7 mouse cellular contexts compared by ENCODE assay signal in genomic region chr8:88571434-88572184, GRCm38 (mm10). TPM values are rescaled to one million over a fixed set of nuclear protein-coding genes. Genes with fewer than 3 reads are reported as not detected.
DNase-seq lines count a peak whose midpoint lies in the region; ATAC-seq and TF ChIP-seq lines count a peak whose summit lies in the region.

No protein-coding gene starts in this region.

- TF ChIP-seq POLR2A in brain, embryonic 14.5 days (IDR thresholded peaks at IDR 0.05; ENCODE audit: borderline replicate concordance, extremely low read depth, insufficient read depth, insufficient read length, poor library complexity, severe bottlenecking), result no peak

- H3K4me1 ChIP-seq in lung, embryonic 14.5 days (ENCODE audit: insufficient read depth), result peaks cover 76% of the 10 kb centered on the region
- H3K4me1 ChIP-seq in embryonic facial prominence, embryonic 14.5 days (ENCODE audit: control insufficient read depth, insufficient read depth, low read length), result peaks cover 81% of the 10 kb centered on the region
- peaks cover 83% of the 10 kb centered on the region for H3K4me1 ChIP-seq in limb, embryonic 15.5 days

- H3K9ac ChIP-seq in lung, embryonic 14.5 days, result no peak overlapping the region
- H3K9ac ChIP-seq in embryonic facial prominence, embryonic 14.5 days (ENCODE audit: low read depth, low read length), result no peak overlapping the region; the same call in 1 of the 2 replicates
- H3K9ac ChIP-seq in limb, embryonic 15.5 days, result no peak overlapping the region

- H3K27me3 ChIP-seq in lung, embryonic 14.5 days (ENCODE audit: insufficient read depth, low read length), result no peaks in the 10 kb centered on the region
- no peaks in the 10 kb centered on the region for H3K27me3 ChIP-seq in embryonic facial prominence, embryonic 14.5 days (replicated peaks; ENCODE audit: control insufficient read depth, insufficient read depth, low read length)
- no peaks in the 10 kb centered on the region for H3K27me3 ChIP-seq in limb, embryonic 15.5 days

- H3K4me3 ChIP-seq in lung, embryonic 14.5 days (ENCODE audit: low read depth, low read length), result no peak overlapping the region
- H3K4me3 ChIP-seq in embryonic facial prominence, embryonic 14.5 days (ENCODE audit: low read depth, low read length), result no peak overlapping the region
- H3K4me3 ChIP-seq in limb, embryonic 15.5 days, result no peak overlapping the region

- H3K36me3 ChIP-seq in lung, embryonic 14.5 days (ENCODE audit: insufficient read depth), result 0 out of 2 replicates have a peak, but pooled peaks cover 11% of the 10 kb centered on the region
- H3K36me3 ChIP-seq in embryonic facial prominence, embryonic 14.5 days (ENCODE audit: control insufficient read depth, insufficient read depth, low read length), result no peaks in the 10 kb centered on the region
- H3K36me3 ChIP-seq in limb, embryonic 15.5 days, result peaks cover 8% of the 10 kb centered on the region; the same call in 1 of the 2 replicates

- peak; percentile 58 for DNase-seq in lung, embryonic 14.5 days
- DNase-seq in lung, postnatal 10 days, result no peak
- peak; percentile 51 for DNase-seq in brain, embryonic 14.5 days (ENCODE audit: low read depth)
- DNase-seq in embryonic facial prominence, embryonic 14.5 days (ENCODE audit: low spot score), result peak; percentile 80
- DNase-seq in layer of hippocampus, adult 9-11 months, result no peak
- no peak for DNase-seq in urinary bladder, adult 18-20 months (ENCODE audit: low spot score in 2 of 2)

- H3K9me3 ChIP-seq in lung, embryonic 14.5 days (ENCODE audit: low read depth, low read length), result no peaks in the 10 kb centered on the region
- H3K9me3 ChIP-seq in embryonic facial prominence, embryonic 14.5 days (ENCODE audit: control insufficient read depth, low read length), result no peaks in the 10 kb centered on the region
- no peaks in the 10 kb centered on the region for H3K9me3 ChIP-seq in limb, embryonic 15.5 days

- H3K27ac ChIP-seq in lung, embryonic 14.5 days (ENCODE audit: low read depth), result peak overlapping the region; percentile 84
- peak overlapping the region; percentile 42; the same call in 1 of the 2 replicates for H3K27ac ChIP-seq in embryonic facial prominence, embryonic 14.5 days (replicated peaks; ENCODE audit: low read depth, low read length)
- H3K27ac ChIP-seq in limb, embryonic 15.5 days, result peak overlapping the region; percentile 72; the same call in 1 of the 2 replicates

- 70% methylated on average over 14 of the region's 14 CpGs for WGBS in lung, embryonic 14.5 days
- WGBS in embryonic facial prominence, embryonic 14.5 days, result 63% methylated on average over 14 of the region's 14 CpGs
- WGBS in limb, embryonic 15.5 days, result 57% methylated on average over 14 of the region's 14 CpGs

- no peak overlapping the region for H3K4me2 ChIP-seq in lung, embryonic 14.5 days
- no peak overlapping the region for H3K4me2 ChIP-seq in embryonic facial prominence, embryonic 14.5 days (ENCODE audit: low read depth, low read length)
- H3K4me2 ChIP-seq in limb, embryonic 15.5 days, result no peak overlapping the region

- no peak for TF ChIP-seq CTCF in lung, embryonic 14.5 days (IDR thresholded peaks at IDR 0.05; ENCODE audit: low read depth)
- TF ChIP-seq CTCF in brain, embryonic 14.5 days (IDR thresholded peaks at IDR 0.05; ENCODE audit: borderline replicate concordance, extremely low read depth, insufficient read depth, insufficient read length), result no peak

- no peak for ATAC-seq in lung, embryonic 14.5 days (ENCODE audit: insufficient read depth)
- ATAC-seq in embryonic facial prominence, embryonic 14.5 days (ENCODE audit: low read depth), result 0 out of 2 replicates have a peak, but pooled peaks have one; percentile 27
- ATAC-seq in limb, embryonic 15.5 days (ENCODE audit: insufficient number of reproducible peaks, low FRiP score, low TSS enrichment, low read depth), result 0 out of 2 replicates have a peak, but pooled peaks have one; percentile 17

RNA-seq across cellular contexts. Expression of gene Nkd1, which starts 50.5 kb away (rescaled TPM):
- 53.6 and 63.4 TPM in 2 replicates for polyA plus RNA-seq in lung, embryonic 14.5 days (2014; fragmentation: Nextera tagmentation; extraction: Ambion mirVana)
- polyA plus RNA-seq in brain, embryonic 14.5 days (2012; rRNA removed), result 49.1 and 68.5 TPM in 2 replicates
- 46.4 and 50.4 TPM in 2 replicates for polyA plus RNA-seq in embryonic facial prominence, embryonic 14.5 days (2014; fragmentation: Nextera tagmentation; extraction: Ambion mirVana)
- polyA plus RNA-seq in limb, embryonic 15.5 days (2015; fragmentation: Nextera tagmentation; extraction: Ambion mirVana), result 63.5 and 67.2 TPM in 2 replicates

Comparison
In these comparisons a context has a peak if more than half of its experiments do, and no peak if none do; other contexts are left out.
1. DNase-seq: peak in lung, embryonic 14.5 days (single experiment), brain, embryonic 14.5 days (single experiment) and embryonic facial prominence, embryonic 14.5 days (single experiment); none in lung, postnatal 10 days (single experiment), layer of hippocampus, adult 9-11 months (single experiment) and urinary bladder, adult 18-20 months (0 of 2).
2. Peak in every context shown above with its lines, with median percentiles within 50 percentile points of each other: H3K27ac ChIP-seq.